Mouse (Mus musculus): ENCODE results near the gene Klf12. TPM values are rescaled to one million over a fixed set of nuclear protein-coding genes. Genes with fewer than 3 reads are reported as not detected.

Gene Klf12
- polyA plus RNA-seq, 1 experiment from 2014 or later: 3.1 TPM

GRCm38 (mm10) chr14:100207081-100207480 lies 77.4 kb downstream of the Klf12 start:
- ATAC-seq: no peak
- Histone ChIP-seq H3K27me3 (replicated peaks; ENCODE audit: control insufficient read depth, insufficient read depth, low read length) (no peaks in the 10 kb centered on the region), H3K4me3 (ENCODE audit: low read depth, low read length) (no peak overlapping the region), H3K9ac (ENCODE audit: low read depth, low read length) (no peak overlapping the region), H3K4me2 (replicated peaks; ENCODE audit: low read depth) (no peak overlapping the region), H3K9me3 (ENCODE audit: control insufficient read depth) (no peaks in the 10 kb centered on the region), H3K36me3 (ENCODE audit: control insufficient read depth, insufficient read depth) (no peaks in the 10 kb centered on the region), H3K27ac (ENCODE audit: low read depth, low read length) (no peak overlapping the region), H3K4me1 (replicated peaks; ENCODE audit: control insufficient read depth, insufficient read depth, low read length) (no peaks in the 10 kb centered on the region)
- WGBS: 91% methylated on average over 3 of the region's 3 CpGs
- TF ChIP-seq CTCF (IDR thresholded peaks at IDR 0.05; ENCODE audit: low read depth): no peak

GRCm38 (mm10) chr14:100206207-100206606 lies 78.3 kb downstream of the Klf12 start:
- H3K27me3 ChIP-seq (replicated peaks; ENCODE audit: control insufficient read depth, insufficient read depth, low read length): no peaks in the 10 kb centered on the region
- no peaks in the 10 kb centered on the region for H3K9me3 ChIP-seq (ENCODE audit: control insufficient read depth)
- no peaks in the 10 kb centered on the region for H3K36me3 ChIP-seq (ENCODE audit: control insufficient read depth, insufficient read depth)
- H3K4me2 ChIP-seq (replicated peaks; ENCODE audit: low read depth): no peak overlapping the region
- no peak for ATAC-seq
- no peak for TF ChIP-seq CTCF (IDR thresholded peaks at IDR 0.05; ENCODE audit: low read depth)
- no peak overlapping the region for H3K27ac ChIP-seq (ENCODE audit: low read depth, low read length)
- H3K9ac ChIP-seq (ENCODE audit: low read depth, low read length): no peak overlapping the region
- 95% methylated on average over 3 of the region's 3 CpGs for WGBS
- H3K4me1 ChIP-seq (replicated peaks; ENCODE audit: control insufficient read depth, insufficient read depth, low read length): no peaks in the 10 kb centered on the region
- no peak overlapping the region for H3K4me3 ChIP-seq (ENCODE audit: low read depth, low read length)

GRCm38 (mm10) chr14:100200058-100200688 lies 84.3 kb downstream of the Klf12 start:
- H3K9ac ChIP-seq (ENCODE audit: low read depth, low read length): no peak overlapping the region
- H3K27ac ChIP-seq (ENCODE audit: low read depth, low read length): no peak overlapping the region
- TF ChIP-seq CTCF (IDR thresholded peaks at IDR 0.05; ENCODE audit: low read depth): no peak
- no peak overlapping the region for H3K4me2 ChIP-seq (replicated peaks; ENCODE audit: low read depth)
- no peaks in the 10 kb centered on the region for H3K36me3 ChIP-seq (ENCODE audit: control insufficient read depth, insufficient read depth)
- no peak overlapping the region for H3K4me3 ChIP-seq (ENCODE audit: low read depth, low read length)
- 58% methylated on average over 6 of the region's 6 CpGs for WGBS
- no peaks in the 10 kb centered on the region for H3K9me3 ChIP-seq (ENCODE audit: control insufficient read depth)
- no peaks in the 10 kb centered on the region for H3K27me3 ChIP-seq (replicated peaks; ENCODE audit: control insufficient read depth, insufficient read depth, low read length)
- ATAC-seq: no peak
- H3K4me1 ChIP-seq (replicated peaks; ENCODE audit: control insufficient read depth, insufficient read depth, low read length): no peaks in the 10 kb centered on the region

DNA sequence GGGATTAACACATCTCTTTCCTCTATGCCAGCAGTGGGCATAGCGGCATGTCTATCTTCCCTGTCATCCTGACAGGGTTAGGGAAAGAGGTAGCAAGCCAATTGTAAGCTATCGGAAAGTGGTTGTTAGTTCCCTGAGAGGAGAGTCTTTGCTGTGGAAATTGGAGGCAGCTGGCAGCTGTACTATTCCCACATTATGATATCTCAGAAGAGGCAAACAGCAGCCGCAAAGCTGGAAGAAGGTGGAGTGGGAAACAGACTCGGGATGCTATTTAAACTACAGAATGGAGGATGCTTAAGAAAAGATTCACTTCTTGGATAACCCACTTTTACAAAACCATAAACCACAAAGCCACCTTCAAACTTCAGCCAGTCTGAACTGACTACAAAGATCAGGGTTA lies 85.8 kb downstream of the Klf12 start:
- TF ChIP-seq CTCF (IDR thresholded peaks at IDR 0.05; ENCODE audit: low read depth): no peak
- Histone ChIP-seq H3K9ac (ENCODE audit: low read depth, low read length) (no peak overlapping the region), H3K9me3 (ENCODE audit: control insufficient read depth) (no peaks in the 10 kb centered on the region), H3K4me3 (ENCODE audit: low read depth, low read length) (no peak overlapping the region), H3K4me1 (replicated peaks; ENCODE audit: control insufficient read depth, insufficient read depth, low read length) (no peaks in the 10 kb centered on the region), H3K36me3 (ENCODE audit: control insufficient read depth, insufficient read depth) (no peaks in the 10 kb centered on the region), H3K27me3 (replicated peaks; ENCODE audit: control insufficient read depth, insufficient read depth, low read length) (no peaks in the 10 kb centered on the region), H3K27ac (ENCODE audit: low read depth, low read length) (no peak overlapping the region), H3K4me2 (replicated peaks; ENCODE audit: low read depth) (no peak overlapping the region)
- no peak for ATAC-seq
- 96% methylated on average over 4 of the region's 4 CpGs for WGBS

- H3K9me3 ChIP-seq (ENCODE audit: control insufficient read depth): no peaks in the 10 kb centered on the region
- no peaks in the 10 kb centered on the region for H3K36me3 ChIP-seq (ENCODE audit: control insufficient read depth, insufficient read depth)
- no peak overlapping the region for H3K27ac ChIP-seq (ENCODE audit: low read depth, low read length)
- no peaks in the 10 kb centered on the region for H3K4me1 ChIP-seq (replicated peaks; ENCODE audit: control insufficient read depth, insufficient read depth, low read length)
- no peaks in the 10 kb centered on the region for H3K27me3 ChIP-seq (replicated peaks; ENCODE audit: control insufficient read depth, insufficient read depth, low read length)
- no peak overlapping the region for H3K4me2 ChIP-seq (replicated peaks; ENCODE audit: low read depth)
- 97% methylated on average over 8 of the region's 8 CpGs for WGBS
- ATAC-seq: no peak
- no peak overlapping the region for H3K4me3 ChIP-seq (ENCODE audit: low read depth, low read length)
- H3K9ac ChIP-seq (ENCODE audit: low read depth, low read length): no peak overlapping the region
- no peak for TF ChIP-seq CTCF (IDR thresholded peaks at IDR 0.05; ENCODE audit: low read depth)
These were observed 87.3 kb downstream of the Klf12 start for GRCm38 (mm10) chr14:100197199-100197598.

GRCm38 (mm10) chr14:100189490-100190197 lies 94.8 kb downstream of the Klf12 start:
- Histone ChIP-seq H3K9ac (ENCODE audit: low read depth, low read length) (no peak overlapping the region), H3K27ac (ENCODE audit: low read depth, low read length) (no peak overlapping the region), H3K4me2 (replicated peaks; ENCODE audit: low read depth) (no peak overlapping the region), H3K4me3 (ENCODE audit: low read depth, low read length) (no peak overlapping the region), H3K4me1 (replicated peaks; ENCODE audit: control insufficient read depth, insufficient read depth, low read length) (no peaks in the 10 kb centered on the region), H3K27me3 (replicated peaks; ENCODE audit: control insufficient read depth, insufficient read depth, low read length) (no peaks in the 10 kb centered on the region), H3K36me3 (ENCODE audit: control insufficient read depth, insufficient read depth) (no peaks in the 10 kb centered on the region), H3K9me3 (ENCODE audit: control insufficient read depth) (no peaks in the 10 kb centered on the region)
- WGBS: 71% methylated on average over 11 of the region's 11 CpGs
- no peak for TF ChIP-seq CTCF (IDR thresholded peaks at IDR 0.05; ENCODE audit: low read depth)
- ATAC-seq: no peak
